Mouse (Mus musculus): ENCODE results near the gene Map3k6. TPM values are rescaled to one million over a fixed set of nuclear protein-coding genes. Genes with fewer than 3 reads are reported as not detected.

Map3k6 gene
- polyA plus RNA-seq, 1 experiment from 2014 or later: 8.6 TPM

DNA sequence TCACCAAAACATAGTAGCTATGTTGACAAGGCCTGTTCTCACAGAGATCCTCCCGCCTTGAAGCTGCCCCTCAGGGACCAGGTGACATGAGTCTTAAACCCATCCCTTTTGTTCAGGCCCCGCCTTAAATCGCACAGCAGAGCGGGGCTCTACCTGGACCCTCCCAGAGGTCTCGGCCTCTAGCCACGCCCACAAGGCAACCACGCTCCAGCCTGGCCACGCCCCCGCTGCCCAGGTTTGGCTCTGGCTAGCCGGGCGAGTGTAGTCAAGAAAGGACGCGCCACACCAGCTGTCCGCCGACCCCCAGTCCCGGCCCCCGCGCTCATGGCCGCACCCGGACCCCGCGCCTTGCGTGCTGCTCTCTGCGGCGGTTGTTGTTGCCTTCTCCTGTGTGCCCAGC lies 20.0 kb upstream of the Map3k6 start:
- H3K27ac ChIP-seq: no peak overlapping the region
- peak overlapping the region; percentile 44; the same call in 1 of the 2 replicates for H3K9ac ChIP-seq

DNA sequence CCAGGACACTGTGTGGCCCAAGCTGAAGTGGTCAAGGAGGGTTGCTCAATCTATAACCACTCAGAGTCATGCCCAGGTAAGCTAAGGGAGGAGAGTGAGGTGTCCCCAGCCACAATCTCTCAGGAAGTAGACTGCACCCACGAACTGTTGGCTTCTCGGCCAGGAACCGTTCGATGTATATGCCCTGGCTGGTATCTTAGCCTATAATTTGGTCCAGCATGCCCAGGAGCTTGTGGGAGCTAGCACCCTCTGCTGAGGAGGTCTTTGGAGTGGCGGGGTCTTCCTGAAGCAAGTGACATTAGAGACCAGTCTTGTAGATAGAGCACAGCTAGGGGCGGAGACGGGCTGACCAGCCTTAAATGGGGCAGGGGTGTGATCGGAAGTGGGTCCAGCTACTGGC lies 18.9 kb upstream of the Map3k6 start:
- H3K9ac ChIP-seq: no peak overlapping the region
- H3K27ac ChIP-seq: no peak overlapping the region
- H3K4me2 ChIP-seq: no peak overlapping the region
- 82% methylated on average over 8 of the region's 8 CpGs for WGBS
- H3K4me3 ChIP-seq (replicated peaks): no peak overlapping the region
- no peak for ATAC-seq (ENCODE audit: insufficient read depth, low FRiP score, low read depth)
- no peaks in the 10 kb centered on the region for H3K9me3 ChIP-seq
- no peaks in the 10 kb centered on the region for H3K36me3 ChIP-seq
- 0 out of 2 replicates have a peak, but pooled peaks cover 8% of the 10 kb centered on the region for H3K27me3 ChIP-seq (replicated peaks)
- peaks cover 16% of the 10 kb centered on the region for H3K4me1 ChIP-seq

More for the DNA sequence above, 20.0 kb upstream of the Map3k6 start:
- Histone ChIP-seq H3K27me3 (replicated peaks) (0 out of 2 replicates have a peak, but pooled peaks cover 8% of the 10 kb centered on the region), H3K4me1 (peaks cover 16% of the 10 kb centered on the region), H3K9me3 (no peaks in the 10 kb centered on the region), H3K4me3 (replicated peaks) (peak overlapping the region; percentile 41), H3K36me3 (no peaks in the 10 kb centered on the region), H3K4me2 (peak overlapping the region; percentile 78)
- 5% methylated on average over 25 of the region's 25 CpGs for WGBS
- ATAC-seq (ENCODE audit: insufficient read depth, low FRiP score, low read depth): peak; percentile 23; the same call in 1 of the 2 replicates

GRCm38 (mm10) chr4:133223875-133224274 lies 16.7 kb upstream of the Map3k6 start:
- 0 out of 2 replicates have a peak, but pooled peaks cover 8% of the 10 kb centered on the region for H3K27me3 ChIP-seq (replicated peaks)
- 53% methylated on average over 5 of the region's 5 CpGs for WGBS
- H3K4me2 ChIP-seq: no peak overlapping the region
- no peak overlapping the region for H3K9ac ChIP-seq
- no peaks in the 10 kb centered on the region for H3K36me3 ChIP-seq
- H3K4me1 ChIP-seq: peaks cover 16% of the 10 kb centered on the region
- no peak overlapping the region for H3K4me3 ChIP-seq (replicated peaks)
- peak overlapping the region; percentile 44; the same call in 1 of the 2 replicates for H3K27ac ChIP-seq
- H3K9me3 ChIP-seq: no peaks in the 10 kb centered on the region
- no peak for ATAC-seq (ENCODE audit: insufficient read depth, low FRiP score, low read depth)

- H3K4me2 ChIP-seq: no peak overlapping the region
- H3K36me3 ChIP-seq: no peaks in the 10 kb centered on the region
- no peaks in the 10 kb centered on the region for H3K9me3 ChIP-seq
- no peak overlapping the region for H3K9ac ChIP-seq
- WGBS: 72% methylated on average over 10 of the region's 10 CpGs
- H3K27ac ChIP-seq: no peak overlapping the region
- 0 out of 2 replicates have a peak, but pooled peaks cover 4% of the 10 kb centered on the region for H3K27me3 ChIP-seq (replicated peaks)
- no peak for ATAC-seq (ENCODE audit: insufficient read depth, low FRiP score, low read depth)
- no peak overlapping the region for H3K4me3 ChIP-seq (replicated peaks)
- H3K4me1 ChIP-seq: peaks cover 12% of the 10 kb centered on the region
Measured at GRCm38 (mm10) chr4:133226073-133226472, 14.5 kb upstream of the Map3k6 start.

DNA sequence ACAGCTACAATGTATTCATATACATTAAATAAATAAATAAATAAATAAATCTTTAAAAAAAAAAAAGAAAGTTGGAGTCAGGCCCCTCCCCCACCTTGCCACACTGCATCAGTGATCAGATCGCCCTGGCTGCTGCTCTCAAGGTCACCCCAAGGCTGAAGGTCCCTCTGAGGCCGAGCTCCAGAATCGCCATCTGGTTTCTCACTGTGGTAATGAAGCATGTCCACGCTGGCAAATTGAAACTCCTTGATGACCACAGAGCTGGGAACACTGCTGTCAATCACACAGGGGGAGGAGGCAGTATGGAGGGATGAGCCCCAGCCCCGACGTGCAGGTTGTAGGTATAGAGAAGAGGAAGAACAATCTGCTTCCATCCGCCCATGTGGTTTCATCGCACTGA lies 13.0 kb upstream of the Map3k6 start:
- Histone ChIP-seq H3K4me2 (no peak overlapping the region), H3K27ac (no peak overlapping the region), H3K4me3 (replicated peaks) (no peak overlapping the region), H3K4me1 (peaks cover 10% of the 10 kb centered on the region), H3K9ac (no peak overlapping the region), H3K36me3 (no peaks in the 10 kb centered on the region), H3K27me3 (replicated peaks) (no peaks in the 10 kb centered on the region), H3K9me3 (no peaks in the 10 kb centered on the region)
- no peak; the same call in 1 of the 2 replicates for ATAC-seq (ENCODE audit: insufficient read depth, low FRiP score, low read depth)
- 72% methylated on average over 8 of the region's 8 CpGs for WGBS

DNA sequence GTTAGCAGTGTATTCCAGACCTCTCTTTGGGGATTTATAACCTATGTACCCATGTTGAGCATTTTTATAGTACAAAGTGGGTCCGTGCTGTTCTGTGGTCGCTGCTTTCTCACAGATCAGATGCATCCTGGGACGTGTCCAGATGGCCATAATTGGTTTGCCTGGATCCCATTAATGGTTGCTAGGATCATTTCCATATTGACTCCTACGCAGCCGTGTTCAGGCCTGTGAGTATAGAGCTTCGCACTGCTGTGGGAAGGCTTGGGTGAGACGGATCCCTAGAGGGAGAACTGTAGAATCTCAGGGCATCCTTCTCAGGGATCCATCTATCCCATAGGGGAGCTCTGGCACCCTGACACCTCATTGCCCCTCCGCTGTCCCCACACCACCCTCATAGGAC lies 11.0 kb upstream of the Map3k6 start:
- Histone ChIP-seq H3K4me2 (no peak overlapping the region), H3K9ac (no peak overlapping the region), H3K36me3 (no peaks in the 10 kb centered on the region), H3K4me3 (replicated peaks) (no peak overlapping the region), H3K9me3 (no peaks in the 10 kb centered on the region), H3K27ac (no peak overlapping the region), H3K27me3 (replicated peaks) (no peaks in the 10 kb centered on the region), H3K4me1 (no peaks in the 10 kb centered on the region)
- no peak for ATAC-seq (ENCODE audit: insufficient read depth, low FRiP score, low read depth)
- 77% methylated on average over 8 of the region's 8 CpGs for WGBS

- ATAC-seq (ENCODE audit: insufficient read depth, low FRiP score, low read depth): peak; percentile 6; the same call in 1 of the 2 replicates
- Histone ChIP-seq H3K4me1 (no peaks in the 10 kb centered on the region), H3K9ac (no peak overlapping the region), H3K9me3 (no peaks in the 10 kb centered on the region), H3K27ac (no peak overlapping the region), H3K36me3 (no peaks in the 10 kb centered on the region), H3K4me2 (no peak overlapping the region), H3K27me3 (replicated peaks) (peaks cover 8% of the 10 kb centered on the region; the same call in 1 of the 2 replicates), H3K4me3 (replicated peaks) (no peak overlapping the region)
- WGBS: 27% methylated on average over 10 of the region's 10 CpGs
Measured at GRCm38 (mm10) chr4:133233285-133233976, 7.2 kb upstream of the Map3k6 start.

DNA sequence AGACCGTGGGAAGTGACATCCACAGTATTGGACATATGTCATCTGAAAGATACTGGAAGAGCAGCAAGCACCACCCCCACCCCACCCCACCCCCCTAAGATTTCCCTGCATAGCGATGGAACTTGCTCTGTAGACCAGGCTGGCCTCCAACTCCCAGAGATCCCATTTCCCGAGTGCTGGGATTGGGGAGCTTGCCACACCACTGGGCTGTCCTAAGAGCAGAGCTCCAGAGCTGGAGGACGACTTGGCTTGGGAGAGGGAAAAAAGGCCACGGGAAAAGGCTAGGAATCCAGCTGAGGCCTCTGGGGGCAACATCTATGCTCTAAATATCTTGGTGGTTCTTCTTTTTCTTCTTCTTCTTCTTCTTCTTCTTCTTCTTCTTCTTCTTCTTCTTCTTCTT lies 5.8 kb upstream of the Map3k6 start:
- no peak for ATAC-seq (ENCODE audit: insufficient read depth, low FRiP score, low read depth)
- no peaks in the 10 kb centered on the region for H3K4me1 ChIP-seq
- H3K9ac ChIP-seq: no peak overlapping the region
- no peak overlapping the region for H3K4me2 ChIP-seq
- no peak overlapping the region for H3K4me3 ChIP-seq (replicated peaks)
- H3K9me3 ChIP-seq: no peaks in the 10 kb centered on the region
- no peak overlapping the region for H3K27ac ChIP-seq
- H3K27me3 ChIP-seq (replicated peaks): peaks cover 8% of the 10 kb centered on the region; the same call in 1 of the 2 replicates
- WGBS: 58% methylated on average over 5 of the region's 5 CpGs
- no peaks in the 10 kb centered on the region for H3K36me3 ChIP-seq

GRCm38 (mm10) chr4:133235415-133235814 lies 5.2 kb upstream of the Map3k6 start:
- WGBS: 77% methylated on average over 5 of the region's 5 CpGs
- H3K4me3 ChIP-seq (replicated peaks): no peak overlapping the region
- H3K4me1 ChIP-seq: no peaks in the 10 kb centered on the region
- no peaks in the 10 kb centered on the region for H3K9me3 ChIP-seq
- no peak for ATAC-seq (ENCODE audit: insufficient read depth, low FRiP score, low read depth)
- no peak overlapping the region for H3K27ac ChIP-seq
- no peaks in the 10 kb centered on the region for H3K36me3 ChIP-seq
- H3K27me3 ChIP-seq (replicated peaks): peaks cover 8% of the 10 kb centered on the region; the same call in 1 of the 2 replicates
- no peak overlapping the region for H3K4me2 ChIP-seq
- no peak overlapping the region for H3K9ac ChIP-seq

DNA sequence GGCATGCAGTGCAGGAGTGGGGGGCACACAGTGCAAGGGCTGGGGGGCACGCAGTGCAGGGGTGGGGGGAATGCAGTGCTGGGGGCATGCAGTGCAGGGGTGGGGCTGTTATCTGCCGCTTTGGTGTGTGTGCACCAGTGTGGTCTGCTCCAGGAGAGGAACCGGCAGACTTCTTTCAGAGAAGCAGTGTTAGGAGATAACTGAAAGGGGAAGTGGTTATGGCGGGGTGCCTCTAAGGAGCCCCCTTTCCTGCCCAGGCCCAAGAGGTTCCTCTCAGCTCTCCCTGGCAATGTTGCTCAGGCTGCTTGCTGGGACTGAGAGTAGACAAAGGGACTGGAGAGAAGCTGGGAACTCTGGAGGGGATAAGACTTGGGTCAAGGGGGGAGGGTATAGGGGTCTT lies 2.7 kb upstream of the Map3k6 start:
- H3K4me2 ChIP-seq: no peak overlapping the region
- WGBS: 58% methylated on average over 2 of the region's 4 CpGs
- H3K27ac ChIP-seq: no peak overlapping the region
- H3K27me3 ChIP-seq (replicated peaks): peaks cover 16% of the 10 kb centered on the region; the same call in 1 of the 2 replicates
- no peak overlapping the region for H3K9ac ChIP-seq
- no peak overlapping the region for H3K4me3 ChIP-seq (replicated peaks)
- H3K36me3 ChIP-seq: no peaks in the 10 kb centered on the region
- ATAC-seq (ENCODE audit: insufficient read depth, low FRiP score, low read depth): no peak
- no peaks in the 10 kb centered on the region for H3K9me3 ChIP-seq
- H3K4me1 ChIP-seq: peaks cover 12% of the 10 kb centered on the region; the same call in 1 of the 2 replicates

DNA sequence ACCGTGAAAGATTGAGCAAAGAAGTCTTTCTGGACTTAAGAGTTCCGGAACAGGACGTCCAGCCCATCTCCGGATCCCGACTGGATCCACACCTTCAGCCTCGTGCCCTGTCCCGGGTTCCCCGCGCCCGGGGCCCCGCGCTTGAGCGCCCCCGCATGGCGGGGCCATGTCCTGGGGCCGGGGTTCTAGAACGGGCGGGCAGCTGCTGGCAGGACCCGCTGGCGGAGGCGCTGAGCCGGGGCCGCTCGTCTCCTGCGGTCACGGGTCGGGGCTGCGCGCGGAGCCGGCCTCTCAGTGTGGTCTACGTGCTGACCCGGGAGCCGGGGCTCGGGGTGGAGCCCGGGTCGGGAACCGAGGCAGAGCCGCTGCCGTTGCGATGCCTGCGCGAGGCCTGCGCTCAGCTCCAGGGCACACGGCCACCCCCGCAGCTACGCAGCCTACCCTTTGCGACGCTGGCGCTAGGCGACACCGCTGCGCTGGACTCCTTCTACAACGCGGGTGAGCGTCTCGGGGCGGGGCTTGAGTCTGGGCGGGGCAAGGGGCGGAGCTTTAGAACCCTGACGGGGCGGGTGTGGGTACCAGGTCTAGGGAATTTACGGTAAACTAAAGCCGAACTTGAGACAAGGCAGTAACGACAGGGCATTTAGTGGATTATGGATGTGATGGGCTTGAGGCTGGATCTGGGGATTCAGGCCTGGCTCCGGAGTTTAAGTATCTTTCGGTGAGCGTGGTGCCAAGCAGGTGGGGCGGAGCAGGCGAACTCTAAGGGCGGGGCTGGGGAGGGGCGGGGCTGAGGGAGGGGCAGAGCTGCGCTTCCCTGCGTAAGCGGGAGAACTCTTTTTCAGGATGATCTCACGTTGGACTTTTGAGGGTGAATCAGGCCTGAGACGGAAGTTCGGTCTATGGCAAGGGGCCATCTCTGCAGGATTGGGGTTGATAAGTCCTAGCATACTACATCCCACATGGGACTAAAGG lies 603 bp downstream of the Map3k6 start:
- Histone ChIP-seq H3K4me2 (peak overlapping the region; percentile 97), H3K9ac (peak overlapping the region; percentile 60), H3K4me3 (replicated peaks) (peak overlapping the region; percentile 63), H3K9me3 (no peaks in the 10 kb centered on the region), H3K36me3 (no peaks in the 10 kb centered on the region), H3K4me1 (peaks cover 15% of the 10 kb centered on the region; the same call in 1 of the 2 replicates), H3K27me3 (replicated peaks) (peaks cover 16% of the 10 kb centered on the region; the same call in 1 of the 2 replicates), H3K27ac (peak overlapping the region; percentile 77)
- ATAC-seq (ENCODE audit: insufficient read depth, low FRiP score, low read depth): peak; percentile 89
- under 1% methylated on average over 78 of the region's 78 CpGs for WGBS
